Mouse (Mus musculus): Measurements from ENCODE around the gene Bcr.

DNA sequence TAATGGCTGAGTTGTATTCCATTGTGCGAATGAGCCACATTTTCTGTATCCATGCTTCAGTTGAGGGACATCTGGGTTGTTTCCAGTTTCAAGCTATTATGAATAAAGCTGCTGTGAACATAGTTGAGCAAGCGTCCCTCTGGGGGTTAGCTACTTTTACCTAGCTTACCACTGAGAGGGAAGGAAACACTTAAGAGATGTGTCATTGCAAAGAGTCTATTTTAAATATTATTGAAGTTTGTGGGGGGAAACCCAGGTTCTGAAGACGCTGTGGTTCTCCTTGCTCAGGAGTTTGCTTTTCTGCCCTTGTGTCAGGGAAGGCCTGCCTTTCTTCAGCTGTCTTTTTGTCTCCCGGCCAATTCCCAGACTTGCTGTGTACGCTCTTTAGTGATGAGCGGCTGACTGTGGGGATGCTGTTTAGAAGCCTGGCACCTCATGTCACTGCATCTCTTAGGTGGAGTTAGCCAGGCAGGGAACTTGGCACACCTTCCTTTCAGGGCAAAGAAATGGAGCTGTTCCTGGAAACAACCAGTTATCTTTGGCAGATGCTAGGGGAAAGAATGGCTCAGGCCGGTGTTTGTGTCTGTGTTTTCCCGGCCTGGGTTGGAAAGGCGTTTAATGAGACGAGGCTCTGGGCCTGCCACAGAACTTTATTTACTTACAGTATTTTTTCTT lies 31.2 kb downstream of the Bcr start:
- TF ChIP-seq CTCF (IDR thresholded peaks at IDR 0.05; ENCODE audit: control insufficient read depth, insufficient read depth, insufficient replicate concordance, low read depth, low read length), result no peak
- no peak for TF ChIP-seq POLR2A (IDR thresholded peaks at IDR 0.05; ENCODE audit: control insufficient read depth, low read depth, low read length)

All from testis, adult 2 months (tissue).